Mouse (Mus musculus) E14TG2a.4 (cell line): ENCODE results near the gene Gm45521.
A peak's percentile ranks its signal among the peaks of the same experiment; 100 is the strongest.

Experiments
- H3K27me3 ChIP-seq: 2 replicates; pipeline ENCODE4 v1.6.1; 2014; ENCODE audit warnings: low read length, control low read depth; ENCODE audit not compliant: insufficient read depth
- H3K36me3 ChIP-seq: 2 replicates; pipeline ENCODE4 v1.6.1; 2014; ENCODE audit warnings: low read length, control low read depth; ENCODE audit not compliant: insufficient read depth
- H3K4me1 ChIP-seq: replicated peaks from 2 replicates; pipeline ENCODE4 v1.6.1; 2014; ENCODE audit warnings: low read depth, low read length, control low read depth
- H3K4me3 ChIP-seq: replicated peaks from 2 replicates; pipeline ENCODE4 v1.5.1; 2014; ENCODE audit warnings: mild to moderate bottlenecking, low read length
- H3K9me3 ChIP-seq: 2 replicates; pipeline ENCODE4 v1.6.1; 2014; ENCODE audit warnings: low read length, control low read depth
- CTCF ChIP-seq: conservative IDR thresholded peaks from 2 replicates; pipeline ENCODE4 v1.5.1; 2014; ENCODE audit warnings: low read length
- NANOG ChIP-seq: IDR thresholded peaks from 2 replicates; pipeline ENCODE4 v1.6.1; 2014; ENCODE audit warnings: borderline replicate concordance, low read length, mixed read lengths
- POU5F1 ChIP-seq: IDR thresholded peaks from 2 replicates; pipeline ENCODE4 v1.6.1; 2014; ENCODE audit warnings: low read length, borderline replicate concordance

Gm45521 gene

DNA sequence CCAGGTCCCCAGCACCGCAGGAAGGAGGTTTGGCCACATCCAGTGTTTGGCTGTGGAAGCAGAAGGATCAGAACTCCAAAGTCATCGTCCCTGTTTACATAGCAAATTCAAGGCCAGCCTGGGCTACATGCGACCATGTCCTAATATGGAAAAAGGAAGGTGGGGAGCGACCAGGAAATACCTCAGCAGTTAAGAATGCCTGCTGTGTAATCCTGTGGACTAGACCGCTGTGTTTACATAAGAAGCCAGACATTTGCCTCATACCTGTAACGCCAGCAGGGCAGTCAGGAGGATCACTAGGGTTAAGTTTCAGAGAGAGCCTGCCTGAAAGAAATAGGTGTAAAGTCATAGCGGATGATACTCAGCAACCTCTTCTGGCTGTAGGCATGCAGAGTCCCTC lies 6.1 kb downstream of the Gm45521 start:
- H3K27me3 ChIP-seq, result no peaks in the 10 kb centered on the region
- peaks cover 62% of the 10 kb centered on the region for H3K4me1 ChIP-seq
- no peak overlapping the region; the same call in 1 of the 2 replicates for H3K4me3 ChIP-seq
- H3K9me3 ChIP-seq, result no peaks in the 10 kb centered on the region
- H3K36me3 ChIP-seq, result peaks cover 36% of the 10 kb centered on the region
- no peak for TF ChIP-seq NANOG
- no peak for TF ChIP-seq CTCF
- no peak for TF ChIP-seq POU5F1

- H3K4me1 ChIP-seq, result peaks cover 50% of the 10 kb centered on the region
- H3K27me3 ChIP-seq, result no peaks in the 10 kb centered on the region
- H3K4me3 ChIP-seq, result no peak overlapping the region
- peaks cover 30% of the 10 kb centered on the region for H3K36me3 ChIP-seq
- H3K9me3 ChIP-seq, result no peaks in the 10 kb centered on the region
- TF ChIP-seq CTCF (peak; percentile 40), POU5F1 (no peak)
Observed at GRCm38 (mm10) chr14:7964219-7964889, 7.3 kb downstream of the Gm45521 start.

DNA sequence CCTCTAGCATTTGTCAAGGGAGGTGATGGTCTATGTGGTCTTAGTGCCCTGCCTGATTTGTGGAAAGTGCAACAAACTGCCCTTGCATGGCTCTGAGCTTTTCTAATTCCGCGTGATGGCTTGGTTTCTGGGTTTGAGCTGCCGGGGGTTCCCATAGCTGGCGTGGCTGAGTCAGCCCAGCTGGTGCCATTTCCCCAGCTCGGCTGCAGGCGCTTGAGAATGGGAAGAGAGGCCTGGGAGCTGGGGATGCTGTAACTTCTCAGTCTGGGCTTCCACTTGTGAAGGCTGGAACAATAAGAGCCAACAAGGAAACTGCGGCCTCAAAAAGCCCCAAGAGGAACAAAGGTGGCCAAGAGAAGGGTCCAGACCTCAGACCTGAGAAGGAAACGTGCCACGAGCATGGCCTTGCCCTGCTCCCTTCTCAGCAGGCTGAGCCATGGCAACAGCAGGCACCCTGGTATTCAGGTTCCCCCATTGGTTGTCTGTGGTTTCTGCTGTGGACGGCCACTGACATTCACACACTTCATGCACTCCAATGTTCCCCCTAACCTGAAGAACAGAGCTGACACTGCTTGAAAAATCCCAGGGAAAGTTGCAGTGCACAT lies 14.9 kb downstream of the Gm45521 start:
- no peak for TF ChIP-seq CTCF
- TF ChIP-seq POU5F1, result no peak
- TF ChIP-seq NANOG, result no peak
- Histone ChIP-seq H3K9me3 (no peaks in the 10 kb centered on the region; the same call in 1 of the 2 replicates), H3K36me3 (no peaks in the 10 kb centered on the region), H3K4me1 (0 out of 2 replicates have a peak, but pooled peaks cover 4% of the 10 kb centered on the region), H3K27me3 (no peaks in the 10 kb centered on the region), H3K4me3 (peak overlapping the region; percentile 71)

DNA sequence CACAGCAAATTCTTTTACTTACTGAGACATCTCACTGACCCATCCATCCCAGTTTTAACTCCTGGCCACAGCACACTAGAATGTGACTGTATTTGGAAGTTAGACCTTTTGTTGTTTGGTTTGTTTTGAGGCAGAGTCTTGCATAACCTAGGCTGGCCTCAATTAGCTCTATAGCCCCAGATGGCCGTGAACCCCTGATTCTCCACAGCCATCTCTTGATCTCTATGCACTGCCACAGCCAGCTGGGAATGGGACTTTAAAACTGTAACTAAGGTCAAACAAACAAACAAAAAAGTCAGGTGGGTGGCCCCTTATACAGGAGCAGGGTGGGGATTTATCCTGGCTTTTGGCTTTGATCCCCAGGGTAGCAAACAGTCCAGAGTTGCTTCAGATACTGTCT lies 17.6 kb downstream of the Gm45521 start:
- no peaks in the 10 kb centered on the region for H3K27me3 ChIP-seq
- H3K9me3 ChIP-seq, result no peaks in the 10 kb centered on the region; the same call in 1 of the 2 replicates
- no peak overlapping the region for H3K4me3 ChIP-seq
- TF ChIP-seq POU5F1, result no peak
- TF ChIP-seq CTCF, result no peak
- no peak for TF ChIP-seq NANOG
- H3K36me3 ChIP-seq, result no peaks in the 10 kb centered on the region
- 0 out of 2 replicates have a peak, but pooled peaks cover 4% of the 10 kb centered on the region for H3K4me1 ChIP-seq

GRCm38 (mm10) chr14:7975177-7975576 lies 18.1 kb downstream of the Gm45521 start:
- Histone ChIP-seq H3K4me1 (0 out of 2 replicates have a peak, but pooled peaks cover 4% of the 10 kb centered on the region), H3K4me3 (no peak overlapping the region), H3K9me3 (no peaks in the 10 kb centered on the region; the same call in 1 of the 2 replicates), H3K27me3 (no peaks in the 10 kb centered on the region), H3K36me3 (no peaks in the 10 kb centered on the region)
- TF ChIP-seq CTCF (no peak), NANOG (no peak), POU5F1 (no peak)

- H3K4me3 ChIP-seq, result no peak overlapping the region
- H3K4me1 ChIP-seq, result no peaks in the 10 kb centered on the region
- no peak for TF ChIP-seq CTCF
- no peak for TF ChIP-seq NANOG
- TF ChIP-seq POU5F1, result no peak
- H3K9me3 ChIP-seq, result no peaks in the 10 kb centered on the region
- no peaks in the 10 kb centered on the region for H3K27me3 ChIP-seq
- H3K36me3 ChIP-seq, result no peaks in the 10 kb centered on the region
Observed at GRCm38 (mm10) chr14:7977471-7977870, 20.4 kb downstream of the Gm45521 start.

GRCm38 (mm10) chr14:7978183-7978582 lies 21.1 kb downstream of the Gm45521 start:
- Histone ChIP-seq H3K36me3 (no peaks in the 10 kb centered on the region), H3K4me3 (no peak overlapping the region), H3K4me1 (no peaks in the 10 kb centered on the region), H3K27me3 (no peaks in the 10 kb centered on the region), H3K9me3 (no peaks in the 10 kb centered on the region)
- no peak for TF ChIP-seq CTCF
- TF ChIP-seq POU5F1, result no peak
- TF ChIP-seq NANOG, result no peak

- Histone ChIP-seq H3K36me3 (no peaks in the 10 kb centered on the region), H3K4me1 (no peaks in the 10 kb centered on the region), H3K9me3 (no peaks in the 10 kb centered on the region), H3K27me3 (no peaks in the 10 kb centered on the region), H3K4me3 (no peak overlapping the region)
- TF ChIP-seq CTCF (no peak), POU5F1 (no peak), NANOG (no peak)
Observed at GRCm38 (mm10) chr14:7981226-7981625, 24.1 kb downstream of the Gm45521 start.

GRCm38 (mm10) chr14:7986913-7987312 lies 29.8 kb downstream of the Gm45521 start:
- H3K4me3 ChIP-seq, result no peak overlapping the region
- no peaks in the 10 kb centered on the region for H3K36me3 ChIP-seq
- no peaks in the 10 kb centered on the region for H3K4me1 ChIP-seq
- peaks cover 8% of the 10 kb centered on the region; the same call in 1 of the 2 replicates for H3K27me3 ChIP-seq
- TF ChIP-seq CTCF (no peak), POU5F1 (no peak), NANOG (no peak)
- no peaks in the 10 kb centered on the region for H3K9me3 ChIP-seq
